In genomic region chr1:63434052-63434451, GRCm38 (mm10) we compare ENCODE assay signal across 20 mouse cellular contexts. TPM values are rescaled to one million over a fixed set of nuclear protein-coding genes. Genes with fewer than 3 reads are reported as not detected.
DNase-seq lines count a peak whose midpoint lies in the region; ATAC-seq and TF ChIP-seq lines count a peak whose summit lies in the region.
"Had no signal": no experiment of that assay in that cellular context is flagged by ENCODE, and none has a peak within 500 bp of the region (broad histone marks: within the 10 kb centered on the region; RNA-seq: fewer than 3 reads in every experiment).

No protein-coding gene starts in this region.

- ATAC-seq in kidney, embryonic 15.5 days (replicated peaks; ENCODE audit: low FRiP score) = no peak
- 0 out of 2 replicates have a peak, but pooled peaks have one; percentile 23 for ATAC-seq in lung, postnatal 0 days
- ATAC-seq: forebrain, embryonic 14.5 days had no signal

- TF ChIP-seq POLR2A in brain, embryonic 14.5 days (IDR thresholded peaks at IDR 0.05; ENCODE audit: borderline replicate concordance, extremely low read depth, insufficient read depth, insufficient read length, poor library complexity, severe bottlenecking) = no peak

- TF ChIP-seq CTCF in lung, postnatal 0 days (IDR thresholded peaks at IDR 0.05) = no peak
- TF ChIP-seq CTCF in brain, embryonic 14.5 days (IDR thresholded peaks at IDR 0.05; ENCODE audit: borderline replicate concordance, extremely low read depth, insufficient read depth, insufficient read length) = no peak

- 48% methylated on average over 7 of the region's 7 CpGs for WGBS in kidney, embryonic 15.5 days
- 49% methylated on average over 7 of the region's 7 CpGs for WGBS in lung, postnatal 0 days

- no peak overlapping the region for H3K4me2 ChIP-seq in kidney, embryonic 15.5 days
- no peak overlapping the region for H3K4me2 ChIP-seq in lung, postnatal 0 days (replicated peaks; ENCODE audit: low read depth, low read length)
- H3K4me2 ChIP-seq: embryonic facial prominence, embryonic 15.5 days; hindbrain, embryonic 14.5 days had no signal

- TF ChIP-seq EP300 in lung, postnatal 0 days (IDR thresholded peaks at IDR 0.05) = peak; percentile 60; the same call in 1 of the 2 replicates

- no peaks in the 10 kb centered on the region for H3K27me3 ChIP-seq in kidney, embryonic 15.5 days
- no peaks in the 10 kb centered on the region for H3K27me3 ChIP-seq in lung, postnatal 0 days (replicated peaks; ENCODE audit: insufficient read depth, low read length)
- H3K27me3 ChIP-seq: embryonic facial prominence, embryonic 15.5 days had no signal

- H3K36me3 ChIP-seq in kidney, embryonic 15.5 days = no peaks in the 10 kb centered on the region
- H3K36me3 ChIP-seq in lung, postnatal 0 days (ENCODE audit: insufficient read depth, low read length) = no peaks in the 10 kb centered on the region
- H3K36me3 ChIP-seq: embryonic facial prominence, embryonic 15.5 days; forebrain, embryonic 10.5 days; hindbrain, embryonic 10.5 days had no signal

- H3K9me3 ChIP-seq in kidney, embryonic 15.5 days (replicated peaks) = no peaks in the 10 kb centered on the region
- no peaks in the 10 kb centered on the region for H3K9me3 ChIP-seq in lung, postnatal 0 days (ENCODE audit: low read length)
- H3K9me3 ChIP-seq: embryonic facial prominence, embryonic 15.5 days; forebrain, embryonic 10.5 days; hindbrain, embryonic 10.5 days had no signal

- no peaks in the 10 kb centered on the region for H3K4me1 ChIP-seq in kidney, embryonic 15.5 days
- no peaks in the 10 kb centered on the region for H3K4me1 ChIP-seq in lung, postnatal 0 days (ENCODE audit: insufficient read depth, low read depth, low read length)
- H3K4me1 ChIP-seq: embryonic facial prominence, embryonic 15.5 days; forebrain, embryonic 10.5 days; hindbrain, embryonic 10.5 days had no signal

- no peak overlapping the region for H3K9ac ChIP-seq in kidney, embryonic 15.5 days
- no peak overlapping the region for H3K9ac ChIP-seq in lung, postnatal 0 days (replicated peaks; ENCODE audit: low read depth)
- H3K9ac ChIP-seq: embryonic facial prominence, embryonic 15.5 days; hindbrain, embryonic 14.5 days had no signal

- no peak overlapping the region for H3K27ac ChIP-seq in kidney, embryonic 15.5 days
- H3K27ac ChIP-seq in lung, postnatal 0 days (ENCODE audit: low read length) = no peak overlapping the region
- H3K27ac ChIP-seq: embryonic facial prominence, embryonic 15.5 days; forebrain, embryonic 10.5 days; gastrocnemius, adult 2 months; hindbrain, embryonic 10.5 days; hindbrain, embryonic 14.5 days had no signal

- DNase-seq in kidney, postnatal 14 days = peak; percentile 1
- peak; percentile 25 for DNase-seq in lung, postnatal 0 days (ENCODE audit: low spot score)
- DNase-seq in lung, postnatal 36 days = no peak
- DNase-seq in brain, embryonic 14.5 days (ENCODE audit: low read depth) = peak; percentile 29
- DNase-seq in yolk sac, embryonic 10.5 days (ENCODE audit: low spot score) = peak; percentile 22
- DNase-seq: adrenal gland, adult 2 months; adrenal gland, postnatal 25 days; cerebellum, adult 2 months; cerebellum, postnatal 10 days; embryo, embryonic 11 days; gastrocnemius, adult 2 months; gastrocnemius, postnatal 25 days; heart, postnatal 14 days had no signal

- no peak overlapping the region for H3K4me3 ChIP-seq in kidney, embryonic 15.5 days (replicated peaks)
- no peak overlapping the region for H3K4me3 ChIP-seq in lung, postnatal 0 days (ENCODE audit: low read depth, low read length)
- H3K4me3 ChIP-seq: embryonic facial prominence, embryonic 15.5 days; erythroblast, embryonic 14.5 days; forebrain, embryonic 10.5 days; gastrocnemius, adult 2 months; hindbrain, embryonic 10.5 days had no signal

RNA-seq across cellular contexts. Expression of gene Adam23, which starts 11.6 kb away (rescaled TPM):
- polyA plus RNA-seq in kidney, embryonic 15.5 days (2015; fragmentation: Nextera tagmentation; extraction: Ambion mirVana) = 1.2 and 2.1 TPM in 2 replicates
- 3.5 and 4.6 TPM in 2 replicates for polyA plus RNA-seq in lung, postnatal 0 days (2015; fragmentation: Nextera tagmentation; extraction: Ambion mirVana)
- 23.6 and 29.4 TPM in 2 replicates for polyA plus RNA-seq in brain, embryonic 14.5 days (2012; rRNA removed)
- polyA plus RNA-seq: erythroblast, embryonic 14.5 days had no signal
